Mouse (Mus musculus) bone marrow, adult 2 months (tissue): ENCODE results near the gene Sec62.

ENCODE experiments used
- CTCF ChIP-seq: fragments of 200-500 bp; IDR thresholded peaks from 2 replicates; pipeline ENCODE4 v1.5.1; 2011; ENCODE audit warnings: low read length, control low read depth; ENCODE audit not compliant: control insufficient read depth, insufficient read depth
- POLR2A ChIP-seq: fragments of 200-500 bp; IDR thresholded peaks from 2 replicates; pipeline ENCODE4 v1.6.1; 2011; ENCODE audit warnings: low read depth, mild to moderate bottlenecking, control low read depth, low read length, borderline replicate concordance; ENCODE audit not compliant: control insufficient read depth

GRCm38 (mm10) chr3:30853596-30853995 lies 60.9 kb downstream of the Sec62 start:
- TF ChIP-seq CTCF, result no peak
- TF ChIP-seq POLR2A, result no peak
